Mouse (Mus musculus) lung, postnatal 25 days (tissue): Measurements from ENCODE around the gene Ubap2l.

ENCODE experiments used
- DNase-seq: peaks from one replicate; pipeline ENCODE4 v3.0.0; 2022; ENCODE audit warnings: low spot score

Gene Ubap2l

GRCm38 (mm10) chr3:90065553-90065952 is 13.1 kb upstream of the Ubap2l start:
- DNase-seq, result no peak

GRCm38 (mm10) chr3:90064383-90064782 is 12.0 kb upstream of the Ubap2l start:
- DNase-seq, result no peak

GRCm38 (mm10) chr3:90062539-90062938 is 10.1 kb upstream of the Ubap2l start:
- DNase-seq, result no peak

- no peak for DNase-seq
These were observed 9.1 kb upstream of the Ubap2l start for GRCm38 (mm10) chr3:90061549-90061948.

GRCm38 (mm10) chr3:90051441-90052350 is 732 bp downstream of the Ubap2l start, which contains the start of gene 4933434E20Rik:
Gene 4933434E20Rik, plus strand, starts transcription at chr3:90051636.
- DNase-seq, result peak; percentile 41

GRCm38 (mm10) chr3:90049691-90050090 is 2.7 kb downstream of the Ubap2l start:
- DNase-seq, result no peak

- no peak for DNase-seq
These were observed 16.2 kb downstream of the Ubap2l start for GRCm38 (mm10) chr3:90036263-90036662.

- DNase-seq, result no peak
These were observed 17.8 kb downstream of the Ubap2l start for GRCm38 (mm10) chr3:90034653-90035052.

- no peak for DNase-seq
These were observed 35.8 kb downstream of the Ubap2l start for GRCm38 (mm10) chr3:90016626-90017025.

GRCm38 (mm10) chr3:90010291-90010690 is 42.1 kb downstream of the Ubap2l start:
- DNase-seq, result no peak

- no peak for DNase-seq
These were observed 48.2 kb downstream of the Ubap2l start for GRCm38 (mm10) chr3:90004091-90004796.

- DNase-seq, result no peak
These were observed 52.6 kb downstream of the Ubap2l start for GRCm38 (mm10) chr3:89999830-90000229.

- no peak for DNase-seq
These were observed 53.3 kb downstream of the Ubap2l start for GRCm38 (mm10) chr3:89999090-89999489.

- DNase-seq, result peak; percentile 94
These were observed 53.8 kb downstream of the Ubap2l start, which contains the start of gene Hax1 for GRCm38 (mm10) chr3:89998612-89999054. Gene Hax1, minus strand, starts transcription at chr3:89998780.

GRCm38 (mm10) chr3:89997791-89998495 is 54.5 kb downstream of the Ubap2l start:
- DNase-seq, result no peak

GRCm38 (mm10) chr3:89994807-89995515 is 57.5 kb downstream of the Ubap2l start:
- no peak for DNase-seq

- no peak for DNase-seq
These were observed 64.6 kb downstream of the Ubap2l start for GRCm38 (mm10) chr3:89987822-89988221.

- DNase-seq, result no peak
These were observed 65.2 kb downstream of the Ubap2l start for GRCm38 (mm10) chr3:89987211-89987610.

- no peak for DNase-seq
These were observed 70.0 kb downstream of the Ubap2l start for GRCm38 (mm10) chr3:89982426-89982825.

- DNase-seq, result no peak
These were observed 75.6 kb downstream of the Ubap2l start for GRCm38 (mm10) chr3:89976859-89977258.

- DNase-seq, result no peak
These were observed 83.9 kb downstream of the Ubap2l start for GRCm38 (mm10) chr3:89968509-89968908.

- no peak for DNase-seq
These were observed 85.5 kb downstream of the Ubap2l start for GRCm38 (mm10) chr3:89966946-89967345.
